Mouse (Mus musculus): ENCODE results near the gene St3gal3.

The St3gal3 gene

GRCm38 (mm10) chr4:117894601-117895000 is 240.1 kb downstream of the St3gal3 start:
- no peak for DNase-seq (ENCODE audit: low spot score)

DNA sequence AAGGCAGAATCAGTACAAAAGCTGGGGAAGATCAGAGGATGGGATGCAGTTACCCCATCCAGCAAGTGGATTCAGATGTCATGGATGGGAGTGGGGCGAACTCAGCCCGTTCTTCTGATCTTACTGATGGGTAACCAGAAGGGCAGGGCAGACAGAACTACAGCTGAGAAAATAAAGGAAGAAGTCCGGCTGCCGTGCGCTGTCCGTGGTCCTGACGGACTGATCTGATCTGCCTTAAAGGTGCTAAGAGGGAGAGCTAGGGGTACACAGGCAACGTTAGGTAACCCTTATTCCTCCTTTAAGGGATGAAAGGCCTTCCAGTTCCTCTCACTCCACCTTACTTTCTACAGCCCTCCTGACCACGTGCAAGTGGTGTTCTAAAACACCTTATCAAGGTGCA is 241.3 kb downstream of the St3gal3 start:
- no peak for DNase-seq (ENCODE audit: low spot score)

DNA sequence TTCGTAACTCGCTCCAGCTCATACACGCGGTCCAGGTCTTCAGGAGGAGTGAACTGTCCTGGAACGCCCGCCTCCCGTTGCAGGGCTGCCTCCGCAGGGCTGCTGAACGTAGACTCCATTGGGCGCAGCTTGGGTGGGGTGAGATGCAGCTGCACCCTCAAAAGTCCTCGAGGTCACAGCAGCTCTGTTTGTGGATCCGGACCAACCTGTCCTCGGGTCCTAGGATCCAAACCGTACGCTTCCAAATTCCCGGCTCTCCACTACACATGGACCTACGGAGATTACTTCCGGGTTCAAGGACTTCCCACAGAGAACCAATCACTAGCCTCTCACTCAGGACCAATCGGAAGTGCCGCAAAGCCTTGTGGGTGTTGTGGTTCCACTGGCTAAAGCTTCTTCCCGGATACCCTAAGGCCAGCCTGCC is 243.0 kb downstream of the St3gal3 start, which contains the start of gene Dph2:
Dph2 (minus strand) TSS at position 295 of the 424 bp plus-strand sequence.
- DNase-seq (ENCODE audit: low spot score), result peak; percentile 85

DNA sequence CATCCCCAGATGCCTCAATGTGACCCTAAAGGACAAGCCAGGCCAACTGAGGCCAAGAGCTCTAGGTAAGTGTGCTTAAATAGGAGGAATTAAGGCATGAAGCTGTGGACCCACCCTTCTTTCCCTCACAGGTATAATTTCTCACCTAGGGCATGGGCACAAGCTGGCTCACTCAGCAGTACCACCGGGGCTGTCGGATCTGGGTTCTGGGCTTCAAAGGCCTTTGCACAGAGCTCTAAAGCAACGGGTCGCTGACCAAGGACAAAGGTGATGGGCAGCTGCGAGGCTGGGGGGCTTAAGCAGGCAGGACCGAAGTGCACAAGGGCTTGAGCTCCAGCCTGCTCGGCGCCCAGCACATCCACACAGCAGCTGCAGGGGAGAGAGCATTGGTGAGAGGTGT is 244.0 kb downstream of the St3gal3 start:
- DNase-seq (ENCODE audit: low spot score), result no peak

GRCm38 (mm10) chr4:117890031-117890430 is 244.7 kb downstream of the St3gal3 start:
- DNase-seq (ENCODE audit: low spot score), result no peak

- no peak for DNase-seq (ENCODE audit: low spot score)
Observed at GRCm38 (mm10) chr4:117889471-117889870, 245.2 kb downstream of the St3gal3 start.

DNA sequence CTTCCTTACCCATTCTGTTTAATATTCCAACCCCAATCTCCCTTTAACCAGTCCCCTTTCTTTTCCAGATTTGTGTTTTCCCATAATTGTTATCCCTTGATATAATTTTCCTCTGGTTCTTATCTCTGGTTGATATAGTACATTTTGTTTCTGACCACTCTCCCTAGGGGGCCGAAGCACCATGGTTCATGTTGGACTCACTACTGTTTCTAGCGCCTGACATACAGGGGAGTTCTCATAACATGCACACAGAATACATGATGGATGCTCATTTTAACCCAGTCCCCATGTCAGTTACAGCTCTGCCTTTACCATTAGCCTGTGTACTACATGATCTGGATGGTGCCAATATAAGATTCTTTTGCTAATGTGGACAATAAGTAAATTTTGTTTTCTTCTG is 246.8 kb downstream of the St3gal3 start:
- DNase-seq (ENCODE audit: low spot score), result no peak

DNA sequence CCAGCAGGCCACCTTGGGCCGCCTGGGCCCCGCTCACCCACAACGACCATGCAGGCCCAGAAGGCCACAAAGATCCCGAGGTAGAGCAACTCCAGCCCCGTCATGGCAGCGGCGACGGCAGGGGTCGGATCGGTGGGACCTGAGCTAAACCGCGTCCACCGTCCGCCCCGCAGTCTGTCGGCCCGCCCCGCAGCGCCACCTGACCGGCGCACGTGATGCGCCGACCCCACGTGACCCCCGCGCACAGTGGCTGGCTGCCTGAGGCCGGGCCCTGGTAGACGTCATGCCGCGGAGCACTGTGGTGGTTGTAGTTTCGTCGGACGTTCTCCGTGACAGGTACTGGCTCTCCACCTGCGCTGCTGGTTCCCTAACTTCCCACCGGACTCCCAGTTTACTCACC is 247.6 kb downstream of the St3gal3 start, which contains the start of gene Atp6v0b:
Atp6v0b (minus strand) TSS at position 201 of the 400 bp plus-strand sequence.
- DNase-seq (ENCODE audit: low spot score), result peak; percentile 92

GRCm38 (mm10) chr4:117886644-117887043 is 248.1 kb downstream of the St3gal3 start:
- DNase-seq (ENCODE audit: low spot score), result no peak

GRCm38 (mm10) chr4:117885994-117886393 is 248.7 kb downstream of the St3gal3 start:
- no peak for DNase-seq (ENCODE audit: low spot score)

DNA sequence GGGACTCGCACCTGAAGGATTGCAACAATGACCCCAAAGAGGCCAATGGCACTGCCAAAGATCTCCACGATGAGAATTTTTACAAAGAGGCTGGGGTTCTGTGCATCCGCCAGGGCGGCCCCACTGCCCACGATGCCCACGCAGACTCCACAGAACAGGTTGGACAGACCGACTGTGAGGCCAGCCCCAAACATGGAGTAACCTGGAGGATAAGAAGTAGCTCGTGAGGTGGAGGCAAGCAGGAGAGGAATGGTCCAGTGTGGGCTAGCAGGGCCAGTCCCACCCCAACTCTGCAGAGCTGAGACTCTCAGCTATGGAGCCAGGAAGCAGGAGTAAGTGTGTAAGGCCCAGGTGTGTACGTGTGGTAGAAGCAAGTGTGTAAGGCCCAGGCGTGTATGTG is 249.6 kb downstream of the St3gal3 start:
- DNase-seq (ENCODE audit: low spot score), result no peak

- no peak for DNase-seq (ENCODE audit: low spot score)
Observed at GRCm38 (mm10) chr4:117884146-117884545, 250.6 kb downstream of the St3gal3 start.

GRCm38 (mm10) chr4:117882701-117883691 is 251.7 kb downstream of the St3gal3 start, which contains the start of gene B4galt2:
TSS of gene B4galt2 (minus strand) at chr4:117883487.
- DNase-seq (ENCODE audit: low spot score), result no peak
